Mouse (Mus musculus) small intestine, adult 2 months (tissue): ENCODE results near the gene Tbc1d8. TPM values are rescaled to one million over a fixed set of nuclear protein-coding genes. Genes with fewer than 3 reads are reported as not detected.
A peak's percentile ranks its signal among the peaks of the same experiment; 100 is the strongest.

Experiments used
- H3K27ac ChIP-seq: fragments of 200-500 bp; 2 replicates; pipeline ENCODE4 v1.5.1; 2012; ENCODE audit warnings: low read depth, low read length, control low read depth, inconsistent platforms; ENCODE audit not compliant: insufficient read depth
- H3K27me3 ChIP-seq: fragments of 200-500 bp; 2 replicates; pipeline ENCODE4 v1.6.1; 2012; ENCODE audit warnings: mild to moderate bottlenecking, moderate library complexity, low read length, inconsistent platforms; ENCODE audit not compliant: control insufficient read depth, insufficient read depth
- H3K36me3 ChIP-seq: fragments of 200-500 bp; 2 replicates; pipeline ENCODE4 v1.6.1; 2012; ENCODE audit warnings: mild to moderate bottlenecking, low read length, control low read depth, inconsistent platforms; ENCODE audit not compliant: control insufficient read depth, insufficient read depth
- H3K4me1 ChIP-seq: fragments of 200-500 bp; 2 replicates; pipeline ENCODE4 v1.6.1; 2012; ENCODE audit warnings: low read length, inconsistent platforms, mixed read lengths; ENCODE audit not compliant: control insufficient read depth, insufficient read depth, insufficient read length
- H3K4me3 ChIP-seq: fragments of 200-500 bp; 2 replicates; pipeline ENCODE4 v1.5.1; 2012; ENCODE audit warnings: low read depth, mild to moderate bottlenecking, control low read depth, inconsistent platforms, low read length, moderate library complexity
- CTCF ChIP-seq: fragments of 200-500 bp; IDR thresholded peaks from 2 replicates; pipeline ENCODE4 v1.5.1; 2012; ENCODE audit warnings: low read depth, mild to moderate bottlenecking, control low read depth, inconsistent platforms, low read length, moderate library complexity, mixed read lengths; ENCODE audit not compliant: insufficient replicate concordance, insufficient read length; ENCODE audit errors: extremely low read depth
- POLR2A ChIP-seq: fragments of 200-500 bp; IDR thresholded peaks from 2 replicates; pipeline ENCODE4 v1.6.1; 2012; ENCODE audit warnings: low read depth, mild to moderate bottlenecking, control low read depth, inconsistent platforms, low read length, moderate library complexity
- WGBS: fragments of 180-500 bp; shearing (Covaris S2); methylation state at CpG from one replicate; pipeline ENCODE4 v1.1.7; 2018; 5-methylcytosine and 5-hydroxymethylcytosine counted together
- polyA plus RNA-seq: library from polyadenylated mRNA; depleted of rRNA; stranded (reverse); fragments of >200 nt; gene quantifications from 2 replicates; pipeline ENCODE4 v1.2.3, GENCODE M21; 2012; rRNA removed

Tbc1d8 gene
- polyA plus RNA-seq, result 6.0 and 13.1 TPM in 2 replicates

DNA sequence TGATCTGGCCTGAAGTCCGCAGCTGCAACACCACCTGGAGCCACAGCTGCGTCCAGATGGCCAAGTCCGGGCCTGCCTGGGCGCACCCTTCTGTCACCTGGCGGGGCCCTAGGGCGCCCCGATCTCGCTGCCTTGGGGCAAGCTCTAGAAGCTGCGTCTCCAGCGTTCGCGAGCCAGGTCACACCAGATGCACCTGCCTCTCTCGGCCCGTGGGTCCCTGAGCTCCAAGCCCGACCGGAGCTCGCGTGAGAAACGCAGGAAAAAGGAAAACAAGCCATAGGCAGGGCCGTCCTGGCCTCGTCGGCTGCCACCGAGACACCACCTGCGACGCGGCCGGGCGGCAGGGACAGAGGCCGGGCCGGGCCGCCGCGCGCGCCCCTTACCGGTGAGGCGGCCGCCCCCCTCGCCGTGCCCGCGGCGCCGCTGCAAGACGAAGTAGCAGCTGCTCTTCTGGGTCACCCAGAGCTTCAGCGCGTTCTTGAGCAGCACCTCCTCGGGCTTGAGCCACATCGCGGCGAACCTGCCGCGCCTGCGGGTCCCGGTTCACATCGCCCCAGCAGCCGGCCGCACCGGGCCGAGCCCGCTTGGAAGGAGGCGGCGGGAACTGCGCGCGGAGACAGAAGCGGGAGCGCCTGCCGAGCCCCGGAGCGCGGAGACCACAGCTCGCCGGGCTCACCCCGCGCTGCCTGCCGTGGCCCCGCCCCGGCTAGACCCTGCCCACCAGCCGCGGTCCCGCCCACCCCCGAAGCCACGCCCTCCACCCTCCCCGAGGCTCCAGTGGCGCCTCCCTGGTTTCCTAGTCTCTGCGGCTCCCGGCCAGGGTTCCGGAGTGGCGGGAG, at the start of gene Tbc1d8:
TSS of gene Tbc1d8 (minus strand) at position 699 of the 839 bp plus-strand sequence.
- H3K4me3 ChIP-seq, result peak within 1 kb of the TSS; percentile 82
- H3K36me3 ChIP-seq, result no peaks in the 10 kb centered on the region; the same call in 1 of the 2 replicates
- peaks cover 10% of the 10 kb centered on the region; the same call in 1 of the 2 replicates for H3K4me1 ChIP-seq
- no peaks in the 10 kb centered on the region for H3K27me3 ChIP-seq
- peak within 1 kb of the TSS; percentile 69 for H3K27ac ChIP-seq
- WGBS, result under 1% methylated on average over 90 of the region's 90 CpGs
- peak; percentile 84 for TF ChIP-seq POLR2A
- no peak for TF ChIP-seq CTCF

DNA sequence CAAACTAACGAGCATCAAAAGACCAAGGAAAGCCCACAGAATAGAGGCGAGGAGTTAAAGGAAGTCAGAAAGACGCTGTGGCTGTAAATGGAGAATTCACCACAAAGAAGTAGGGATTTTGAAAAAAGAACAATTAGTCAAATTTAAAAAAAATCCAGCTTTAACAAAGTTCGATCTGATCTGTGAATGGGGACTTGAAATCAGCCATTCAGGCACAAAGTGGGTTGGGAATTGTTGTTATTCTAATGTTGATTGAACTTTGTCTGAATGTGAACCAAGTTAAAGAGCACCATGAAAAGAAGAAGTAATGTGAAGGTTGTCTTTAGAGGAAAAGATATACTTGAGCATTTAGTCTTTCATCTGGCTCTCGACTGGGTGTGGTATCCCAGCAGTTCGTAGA, 49.8 kb upstream of the Tbc1d8 start:
- no peaks in the 10 kb centered on the region for H3K36me3 ChIP-seq
- no peaks in the 10 kb centered on the region for H3K27me3 ChIP-seq
- no peak overlapping the region for H3K4me3 ChIP-seq
- WGBS, result 75% methylated on average over 6 of the region's 6 CpGs
- H3K4me1 ChIP-seq, result no peaks in the 10 kb centered on the region; the same call in 1 of the 2 replicates
- H3K27ac ChIP-seq, result no peak overlapping the region
- no peak for TF ChIP-seq POLR2A
- TF ChIP-seq CTCF, result no peak

DNA sequence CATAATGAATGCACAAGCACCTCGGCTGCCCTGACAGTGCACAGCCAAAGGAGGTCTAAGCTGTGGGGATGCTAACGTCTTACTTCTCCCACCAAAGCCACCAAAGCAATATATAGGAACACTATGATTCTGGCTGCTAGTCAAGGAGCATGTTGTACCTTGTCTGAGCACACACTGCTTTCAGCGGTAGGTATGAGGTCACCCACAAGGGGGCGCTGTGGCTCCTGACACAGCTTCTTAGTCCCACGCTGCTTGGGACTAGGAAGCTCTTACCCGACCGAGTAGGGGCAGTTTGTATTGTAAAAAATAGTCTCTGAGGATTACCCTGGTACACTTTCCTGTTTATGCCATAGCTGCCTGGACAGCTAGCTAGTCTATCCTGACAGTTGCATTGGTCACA, 48.9 kb upstream of the Tbc1d8 start:
- Histone ChIP-seq H3K4me3 (no peak overlapping the region), H3K27me3 (no peaks in the 10 kb centered on the region), H3K27ac (no peak overlapping the region), H3K36me3 (no peaks in the 10 kb centered on the region), H3K4me1 (no peaks in the 10 kb centered on the region; the same call in 1 of the 2 replicates)
- peak; percentile 85 for TF ChIP-seq CTCF
- no peak for TF ChIP-seq POLR2A
- WGBS, result 9% methylated on average over 7 of the region's 7 CpGs

DNA sequence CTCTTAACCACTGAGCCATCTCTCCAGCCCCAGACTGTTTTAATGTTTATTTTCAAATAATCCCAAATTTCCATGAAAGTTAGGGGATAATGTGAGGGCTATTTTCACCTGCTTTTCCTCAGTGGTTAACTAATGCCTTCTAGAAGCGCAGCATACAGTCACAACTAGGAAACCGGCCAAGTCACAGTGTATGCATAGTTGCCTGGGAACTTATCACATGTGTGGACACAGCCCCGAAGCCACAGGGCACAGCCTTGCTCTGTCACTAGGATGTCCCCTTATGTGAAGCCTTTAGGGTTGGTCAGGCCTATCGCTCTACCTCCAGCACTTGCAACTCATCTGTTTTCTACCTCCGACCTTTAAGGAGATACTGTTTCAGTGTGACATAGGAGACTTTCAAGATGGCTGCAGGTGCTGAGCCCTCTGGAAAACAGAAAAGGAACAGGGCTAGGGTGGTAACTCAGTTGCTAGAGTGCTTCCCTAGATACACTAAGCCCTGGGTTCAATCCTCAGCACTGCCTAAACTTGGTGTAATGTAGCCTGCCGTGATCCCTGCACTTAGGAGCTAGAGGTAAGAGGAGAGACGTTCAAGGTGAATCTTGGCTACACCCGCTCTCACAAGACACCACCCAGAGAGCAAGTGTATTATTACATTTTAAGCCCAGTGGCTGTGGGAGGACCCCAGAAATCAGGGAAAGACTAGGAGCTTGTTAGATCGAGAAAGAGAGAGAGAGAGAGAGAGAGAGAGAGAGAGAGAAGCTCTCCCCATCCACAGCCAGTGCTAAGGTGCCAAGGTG, 48.0 kb upstream of the Tbc1d8 start:
- H3K27me3 ChIP-seq, result no peaks in the 10 kb centered on the region
- H3K27ac ChIP-seq, result no peak overlapping the region
- WGBS, result 71% methylated on average over 9 of the region's 9 CpGs
- no peaks in the 10 kb centered on the region for H3K36me3 ChIP-seq
- TF ChIP-seq CTCF (no peak), POLR2A (no peak)
- no peaks in the 10 kb centered on the region; the same call in 1 of the 2 replicates for H3K4me1 ChIP-seq
- H3K4me3 ChIP-seq, result no peak overlapping the region

DNA sequence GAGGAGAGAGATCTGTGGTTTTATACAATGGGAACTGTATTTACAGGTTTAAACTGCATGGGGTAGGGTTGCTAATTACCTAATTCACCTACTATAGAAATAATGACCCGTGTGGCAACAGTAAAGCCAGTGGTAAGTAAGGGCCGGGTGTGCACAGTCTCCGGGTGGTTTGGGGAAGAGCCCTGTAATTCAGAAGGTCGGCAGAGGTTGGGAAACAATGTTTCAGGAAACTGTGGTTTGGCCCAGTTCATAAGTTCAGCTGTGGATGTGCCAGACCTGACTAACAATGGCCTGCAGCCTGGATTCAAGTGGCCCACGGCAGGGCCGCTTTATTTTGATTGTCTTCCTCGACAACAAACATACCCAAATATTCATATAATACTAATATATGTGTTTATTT, 47.2 kb upstream of the Tbc1d8 start:
- Histone ChIP-seq H3K27me3 (no peaks in the 10 kb centered on the region), H3K4me1 (no peaks in the 10 kb centered on the region; the same call in 1 of the 2 replicates), H3K36me3 (no peaks in the 10 kb centered on the region), H3K27ac (no peak overlapping the region), H3K4me3 (no peak overlapping the region)
- 63% methylated on average over 7 of the region's 7 CpGs for WGBS
- TF ChIP-seq POLR2A (no peak), CTCF (no peak)

DNA sequence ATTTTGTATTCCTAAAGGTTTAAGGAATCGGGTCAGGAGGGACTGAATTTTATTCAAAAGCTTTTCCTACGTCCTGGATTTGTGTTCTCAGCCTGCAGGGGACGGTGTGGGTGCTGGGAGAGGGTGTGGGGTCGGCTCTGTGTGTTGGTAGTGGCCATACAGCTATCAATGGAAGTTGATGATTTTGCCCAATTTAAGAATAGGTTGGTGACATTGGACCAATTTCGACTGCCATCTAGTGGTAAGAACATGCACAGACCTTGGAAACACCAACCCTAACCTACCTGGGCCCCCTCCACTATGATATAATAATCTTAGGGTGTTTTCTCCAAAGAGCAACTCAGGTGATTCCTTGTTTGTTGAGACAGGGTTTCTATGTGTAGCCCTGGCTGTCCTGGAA, 44.0 kb upstream of the Tbc1d8 start:
- no peak overlapping the region for H3K4me3 ChIP-seq
- H3K4me1 ChIP-seq, result no peaks in the 10 kb centered on the region
- H3K36me3 ChIP-seq, result no peaks in the 10 kb centered on the region
- no peaks in the 10 kb centered on the region for H3K27me3 ChIP-seq
- no peak overlapping the region for H3K27ac ChIP-seq
- 23% methylated on average over 5 of the region's 5 CpGs for whole genome bisulfite sequencing
- TF ChIP-seq POLR2A, result no peak
- peak; percentile 47; the same call in 1 of the 2 replicates for TF ChIP-seq CTCF

DNA sequence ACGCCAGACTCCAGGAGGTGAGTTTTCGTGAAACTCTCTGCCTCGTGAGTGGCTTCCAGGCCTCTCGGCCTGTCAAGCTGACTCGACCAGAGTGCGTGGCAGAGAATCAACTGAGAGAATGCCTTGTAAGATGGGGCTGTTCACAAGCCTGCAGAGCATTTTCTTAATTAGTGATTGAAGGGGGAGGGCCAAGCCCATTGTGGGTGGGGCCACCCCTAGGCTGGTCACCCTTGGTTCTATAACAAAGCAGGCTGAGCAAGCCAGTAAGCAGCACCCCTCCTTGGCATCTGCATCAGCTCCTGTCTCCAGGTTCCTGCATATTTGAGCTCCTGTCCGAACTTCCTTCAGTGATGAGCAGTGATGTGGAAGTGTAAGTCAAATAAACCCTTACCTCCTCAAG, 42.8 kb upstream of the Tbc1d8 start:
- no peaks in the 10 kb centered on the region for H3K27me3 ChIP-seq
- WGBS, result 93% methylated on average over 7 of the region's 7 CpGs
- no peak overlapping the region for H3K4me3 ChIP-seq
- no peak for TF ChIP-seq POLR2A
- H3K4me1 ChIP-seq, result no peaks in the 10 kb centered on the region
- no peaks in the 10 kb centered on the region for H3K36me3 ChIP-seq
- no peak overlapping the region for H3K27ac ChIP-seq
